Mouse (Mus musculus) megakaryocyte, embryonic 14.5 days (primary cell): Measurements from ENCODE around the gene Fam78b.

ENCODE experiments used
- FLI1 ChIP-seq: IDR thresholded peaks from 2 replicates; pipeline ENCODE4 v1.6.1; 2012; ENCODE audit warnings: low read length, inconsistent platforms, mixed read lengths
- GATA1 ChIP-seq: IDR thresholded peaks from 3 replicates; pipeline ENCODE4 v1.6.1; 2012; ENCODE audit warnings: mixed read lengths, low read length, inconsistent platforms, borderline replicate concordance

GRCm38 (mm10) chr1:166973731-166974130 is 27.5 kb upstream of the Fam78b start:
- no peak for TF ChIP-seq FLI1
- no peak for TF ChIP-seq GATA1
